Mouse (Mus musculus): ENCODE data around the gene Cyfip1. TPM values are rescaled to one million over a fixed set of nuclear protein-coding genes. Genes with fewer than 3 reads are reported as not detected.
A peak's percentile ranks its signal among the peaks of the same experiment; 100 is the strongest.

The Cyfip1 gene
- total RNA-seq, 1 experiment from 2014 or later: 79.7 TPM

- no peak for DNase-seq
Measured at GRCm38 (mm10) chr7:55957178-55957577, 115.6 kb downstream of the Cyfip1 start.

GRCm38 (mm10) chr7:55957916-55958315, 116.4 kb downstream of the Cyfip1 start:
- DNase-seq: peak; percentile 58

GRCm38 (mm10) chr7:55959801-55960200, 118.3 kb downstream of the Cyfip1 start:
- no peak for DNase-seq

GRCm38 (mm10) chr7:55960506-55960905, 119.0 kb downstream of the Cyfip1 start:
- no peak for DNase-seq

- peak; percentile 97 for DNase-seq
Measured at GRCm38 (mm10) chr7:55962004-55962908, 120.7 kb downstream of the Cyfip1 start, which contains the start of gene Nipa2. Gene Nipa2, minus strand, starts transcription at chr7:55962476.

GRCm38 (mm10) chr7:55966866-55967460, 125.4 kb downstream of the Cyfip1 start:
- DNase-seq: no peak

- peak; percentile 14 for DNase-seq
Measured at GRCm38 (mm10) chr7:55968258-55968901, 126.8 kb downstream of the Cyfip1 start.

GRCm38 (mm10) chr7:55969415-55969814, 127.9 kb downstream of the Cyfip1 start:
- no peak for DNase-seq

GRCm38 (mm10) chr7:55974429-55974828, 132.9 kb downstream of the Cyfip1 start:
- no peak for DNase-seq

- no peak for DNase-seq
Measured at GRCm38 (mm10) chr7:55981511-55981910, 140.0 kb downstream of the Cyfip1 start.

Other genes with a start within 250 kb of the Cyfip1 start
- gene Siglech, start 73.6 kb upstream of the Cyfip1 start, total RNA-seq (2021): 0.22 and 4.1 TPM in 2 replicates
- gene Tubgcp5, start 47.6 kb upstream of the Cyfip1 start, total RNA-seq (2021): 19.0 and 21.3 TPM in 2 replicates
- 43.6 and 44.6 TPM in 2 replicates for gene Nipa2, start 120.7 kb downstream of the Cyfip1 start, total RNA-seq (2021)
- gene Nipa1, start 178.2 kb downstream of the Cyfip1 start, total RNA-seq (2021): 5.8 TPM in 2 replicates
- gene Herc2, start 208.5 kb downstream of the Cyfip1 start, total RNA-seq (2021): 55.7 and 60.6 TPM in 2 replicates

Measured in adrenal gland, postnatal 14 days (tissue).